Mouse (Mus musculus): ENCODE results near the gene Atp5c1. TPM values are rescaled to one million over a fixed set of nuclear protein-coding genes. Genes with fewer than 3 reads are reported as not detected.

The Atp5c1 gene
- total and polyA plus RNA-seq, 3 experiments: 280 to 414 (median 381) TPM

- TF ChIP-seq E2F4 (IDR thresholded peaks at IDR 0.05; ENCODE audit: borderline replicate concordance, low read depth, low read length) (no peak), MAFK (IDR thresholded peaks at IDR 0.05; ENCODE audit: borderline replicate concordance, low read depth, low read length) (no peak)
- Histone ChIP-seq H3K9ac (ENCODE audit: control insufficient read depth, low read depth, low read length, poor library complexity, severe bottlenecking) (peak overlapping the region; percentile 74), H3K27me3 (ENCODE audit: control insufficient read depth in 1 of 2, insufficient read depth in 2 of 2, low read length in 2 of 2) (no peaks in the 10 kb centered on the region), H3K4me3 (ENCODE audit: control insufficient read depth in 1 of 2, insufficient read depth in 1 of 2, low read depth in 2 of 2, low read length in 2 of 2) (peak overlapping the region; percentile 75 to 95), H3K79me2 (ENCODE audit: control insufficient read depth, insufficient read depth, low read length, poor library complexity) (peaks cover 30% of the 10 kb centered on the region), H3K36me3 (ENCODE audit: control insufficient read depth in 1 of 2, insufficient read depth in 2 of 2, low read length in 2 of 2) (peaks cover 0 to 5% of the 10 kb centered on the region in 2 experiments; a peak in 2 of 4 replicates), H3K4me1 (ENCODE audit: control insufficient read depth in 1 of 2, insufficient read depth in 2 of 2, low read length in 2 of 2) (peaks cover 0 to 4% of the 10 kb centered on the region in 2 experiments; a peak in 3 of 4 replicates), H3K9me3 (replicated peaks; ENCODE audit: insufficient read depth, low read length) (no peaks in the 10 kb centered on the region), H3K27ac (ENCODE audit: control insufficient read depth, low read depth, low read length) (peak overlapping the region; percentile 27; the same call in 1 of the 2 replicates)
- no peak for DNase-seq (ENCODE audit: low read depth, low spot score)
Observed at GRCm38 (mm10) chr2:10049456-10049855, 30.9 kb downstream of the Atp5c1 start.

DNA sequence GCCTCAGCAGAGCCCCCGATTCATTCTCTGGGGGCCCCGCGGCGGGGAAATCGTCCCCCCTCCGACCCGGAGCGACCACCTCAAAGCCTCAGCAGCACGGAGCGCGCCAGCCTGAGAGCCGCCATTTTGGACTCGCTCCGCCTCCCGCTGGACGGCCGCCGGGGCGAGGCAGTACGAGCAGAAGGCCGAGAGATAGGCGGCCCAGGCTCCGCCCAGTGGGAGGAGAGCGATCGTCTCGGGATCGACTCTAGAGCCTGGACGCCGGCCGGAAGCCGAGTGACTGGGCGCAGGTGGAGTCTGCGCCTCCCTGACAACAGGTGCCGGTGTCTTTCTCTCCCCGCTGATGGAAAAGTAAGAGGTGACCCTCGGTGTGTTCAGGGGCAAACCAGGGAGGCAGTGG is 31.8 kb downstream of the Atp5c1 start, which contains the start of gene Taf3:
TSS of gene Taf3 (minus strand) at position 136 of the 400 bp plus-strand sequence.
- Histone ChIP-seq H3K27me3 (ENCODE audit: control insufficient read depth in 1 of 2, insufficient read depth in 2 of 2, low read length in 2 of 2) (no peaks in the 10 kb centered on the region), H3K27ac (ENCODE audit: control insufficient read depth, low read depth, low read length) (peak within 1 kb of the TSS; percentile 51), H3K79me2 (ENCODE audit: control insufficient read depth, insufficient read depth, low read length, poor library complexity) (peaks cover 31% of the 10 kb centered on the region), H3K9ac (ENCODE audit: control insufficient read depth, low read depth, low read length, poor library complexity, severe bottlenecking) (peak within 1 kb of the TSS; percentile 96), H3K9me3 (replicated peaks; ENCODE audit: insufficient read depth, low read length) (no peaks in the 10 kb centered on the region), H3K4me1 (ENCODE audit: control insufficient read depth in 1 of 2, insufficient read depth in 2 of 2, low read length in 2 of 2) (peaks cover 0 to 4% of the 10 kb centered on the region in 2 experiments; a peak in 3 of 4 replicates), H3K36me3 (ENCODE audit: control insufficient read depth in 1 of 2, insufficient read depth in 2 of 2, low read length in 2 of 2) (peaks cover 0 to 5% of the 10 kb centered on the region in 2 experiments; a peak in 1 of 4 replicates), H3K4me3 (ENCODE audit: control insufficient read depth in 1 of 2, insufficient read depth in 1 of 2, low read depth in 2 of 2, low read length in 2 of 2) (peak within 1 kb of the TSS; percentile 75 to 95)
- TF ChIP-seq MAFK (IDR thresholded peaks at IDR 0.05; ENCODE audit: borderline replicate concordance, low read depth, low read length): no peak
- peak; percentile 60; the same call in 1 of the 2 replicates for TF ChIP-seq POLR2AphosphoS2 (IDR thresholded peaks at IDR 0.05; ENCODE audit: low read length)
- no peak for TF ChIP-seq SMC3 (IDR thresholded peaks at IDR 0.05; ENCODE audit: low read depth, low read length)
- peak; percentile 67; the same call in 1 of the 2 replicates for TF ChIP-seq MXI1 (IDR thresholded peaks at IDR 0.05; ENCODE audit: low read depth, low read length)
- peak; percentile 53 for TF ChIP-seq NRF1 (IDR thresholded peaks at IDR 0.05; ENCODE audit: insufficient read depth, low read depth, low read length, poor library complexity, severe bottlenecking)
- no peak for TF ChIP-seq RCOR1 (IDR thresholded peaks at IDR 0.05; ENCODE audit: low read depth, low read length)
- TF ChIP-seq POLR2A (IDR thresholded peaks at IDR 0.05; ENCODE audit: control insufficient read depth in 1 of 2, insufficient read depth in 1 of 2, low read depth in 1 of 2, low read length in 2 of 2, poor library complexity in 1 of 2): peak; percentile 73 to 78
- peak; percentile 92 for TF ChIP-seq HCFC1 (IDR thresholded peaks at IDR 0.05; ENCODE audit: low read depth, low read length)
- TF ChIP-seq MYC (IDR thresholded peaks at IDR 0.05; ENCODE audit: low read depth, low read length): no peak
- peak; percentile 67; the same call in 1 of the 2 replicates for TF ChIP-seq TCF12 (IDR thresholded peaks at IDR 0.05; ENCODE audit: low read depth, low read length)
- TF ChIP-seq CTCF (IDR thresholded peaks at IDR 0.05 in 2 of 3, conservative IDR thresholded peaks at IDR 0.05 in 1 of 3; ENCODE audit: control insufficient read depth in 1 of 3, insufficient read depth in 1 of 3, low read depth in 2 of 3, low read length in 3 of 3, poor library complexity in 1 of 3, severe bottlenecking in 1 of 3): 0 out of 6 replicates have a peak, but pooled peaks of 1 of the 3 experiments have one; percentile 15
- no peak for TF ChIP-seq MEF2A (IDR thresholded peaks at IDR 0.05; ENCODE audit: extremely low read depth, insufficient replicate concordance, low read depth, low read length, poor library complexity, severe bottlenecking)
- peak; percentile 75 for TF ChIP-seq ELF1 (IDR thresholded peaks at IDR 0.05; ENCODE audit: low read depth, low read length)
- TF ChIP-seq USF2 (IDR thresholded peaks at IDR 0.05; ENCODE audit: borderline replicate concordance in 1 of 2, insufficient read depth in 1 of 2, low read depth in 1 of 2, low read length in 2 of 2): no peak
- TF ChIP-seq TBP (IDR thresholded peaks at IDR 0.05; ENCODE audit: low read depth, low read length): peak; percentile 66; the same call in 1 of the 2 replicates
- peak; percentile 52 for TF ChIP-seq NELFE (IDR thresholded peaks at IDR 0.05; ENCODE audit: low read depth, low read length)
- TF ChIP-seq SIN3A (IDR thresholded peaks at IDR 0.05; ENCODE audit: low read length): peak; percentile 96
- peak; percentile 93 for DNase-seq (ENCODE audit: low read depth, low spot score)
